Mouse (Mus musculus) G1E-ER4 (cell line): Measurements from ENCODE around the gene Gpatch11. TPM values are rescaled to one million over a fixed set of nuclear protein-coding genes. Genes with fewer than 3 reads are reported as not detected.
A peak's percentile ranks its signal among the peaks of the same experiment; 100 is the strongest.

Experiments used
- GATA1 ChIP-seq: IDR thresholded peaks from one replicate; pipeline ENCODE4 v1.8.0; 2012; ENCODE audit warnings: low read length, inconsistent platforms
- polyA plus RNA-seq: library from polyadenylated mRNA; stranded (reverse); fragments of >175 nt; gene quantifications from 2 replicates; pipeline ENCODE4 v1.2.3, GENCODE M21; 2012

Gene Gpatch11
- 0.90 and 4.0 TPM in 2 replicates for polyA plus RNA-seq

DNA sequence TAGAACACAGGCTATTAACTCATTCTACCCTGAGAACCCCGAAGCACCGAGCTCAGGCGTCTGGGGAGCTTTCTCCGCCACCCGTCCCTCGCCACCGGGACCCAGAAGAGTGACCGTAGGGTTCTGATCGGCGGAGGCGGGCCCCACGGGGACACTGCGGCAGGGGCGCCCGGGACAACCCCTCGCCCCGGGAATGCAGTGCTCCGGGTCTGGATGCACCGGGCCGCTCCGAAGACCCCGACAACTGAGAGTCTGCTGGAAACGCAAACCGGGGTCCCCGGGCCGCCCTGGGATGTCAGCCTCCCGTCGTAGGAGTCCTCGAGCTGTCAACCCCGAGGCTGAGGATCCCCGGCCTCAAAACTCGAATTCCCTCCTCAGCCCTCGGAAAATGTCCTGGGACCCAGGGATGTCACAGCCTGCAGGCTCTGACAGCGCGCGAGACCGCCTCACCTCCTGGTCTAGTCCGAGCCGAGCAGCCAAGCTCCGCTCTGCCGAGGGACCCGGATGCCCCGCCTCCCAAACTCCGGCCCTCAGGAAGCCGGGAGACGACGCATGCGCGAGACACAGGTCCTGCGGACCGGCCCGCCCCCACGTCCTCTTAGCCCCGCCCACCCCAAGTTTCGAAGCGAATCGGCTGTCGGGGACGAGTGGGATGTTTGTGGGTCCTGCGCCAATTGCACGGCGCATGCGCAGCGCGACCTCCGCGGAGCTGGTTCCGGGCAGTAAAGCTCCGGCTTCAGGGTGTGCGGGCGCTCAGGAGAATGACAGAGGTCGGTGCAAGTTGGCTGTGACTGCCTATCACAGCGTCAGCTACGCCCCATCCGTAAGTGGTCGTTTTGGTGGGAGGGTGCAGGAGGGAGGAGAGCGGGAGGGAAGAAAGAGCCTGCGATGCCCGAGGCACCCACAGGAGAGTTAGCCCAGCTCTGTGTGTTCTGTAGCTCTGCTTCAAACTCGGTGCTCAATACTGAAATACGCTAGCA lies at the start of gene Gpatch11, which contains the start of gene Heatr5b:
Gpatch11 (plus strand) TSS at position 712 of the 980 bp plus-strand sequence.
Heatr5b (minus strand) TSS at position 509 of the 980 bp plus-strand sequence.
- TF ChIP-seq GATA1, result no peak

DNA sequence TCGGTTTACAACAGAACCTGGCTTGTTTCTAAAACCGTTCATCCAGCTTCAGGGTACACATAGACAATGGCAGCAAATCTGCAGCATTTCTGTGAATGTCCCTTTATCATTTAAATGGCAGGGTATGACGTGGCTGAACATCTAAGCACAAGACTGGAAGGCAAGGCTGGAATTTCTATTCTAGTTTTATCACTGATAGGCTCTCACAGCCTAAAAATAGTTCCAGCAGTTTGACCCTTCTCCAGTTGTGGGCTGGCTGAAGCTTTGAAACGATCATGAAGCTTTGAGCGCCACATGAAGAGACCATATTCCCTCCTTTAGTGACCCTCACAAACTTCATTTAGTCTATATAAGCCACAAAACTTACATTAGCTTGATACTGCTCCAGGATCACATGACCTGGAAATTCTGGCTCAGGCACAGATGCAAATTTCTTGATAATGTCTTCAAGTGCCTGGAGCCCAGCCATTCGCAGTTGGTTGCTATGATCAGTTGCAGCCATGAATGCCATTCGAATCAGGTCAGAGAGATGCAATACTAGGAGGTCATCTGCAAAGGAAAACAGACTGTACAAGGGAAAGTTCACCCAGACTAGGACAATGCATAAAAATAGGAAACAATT lies 44.2 kb upstream of the Gpatch11 start:
- TF ChIP-seq GATA1, result no peak

DNA sequence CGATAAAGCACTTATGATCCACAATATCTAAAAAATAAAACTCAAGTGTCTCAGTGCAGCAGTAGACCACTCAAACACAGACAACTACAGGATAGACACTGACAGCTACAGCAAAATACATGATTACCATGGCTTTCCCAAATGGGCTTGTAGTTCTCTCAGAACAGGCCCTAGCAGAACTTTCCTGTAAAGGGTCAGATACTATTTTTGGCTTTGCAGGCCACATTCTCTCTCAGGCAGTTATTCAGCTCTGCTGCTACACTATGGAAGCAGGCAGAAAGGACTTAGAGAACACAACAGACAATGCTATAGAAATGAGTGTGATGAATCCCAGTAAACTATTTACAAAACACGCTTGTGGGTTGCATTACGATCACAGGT lies 43.7 kb upstream of the Gpatch11 start:
- no peak for TF ChIP-seq GATA1

DNA sequence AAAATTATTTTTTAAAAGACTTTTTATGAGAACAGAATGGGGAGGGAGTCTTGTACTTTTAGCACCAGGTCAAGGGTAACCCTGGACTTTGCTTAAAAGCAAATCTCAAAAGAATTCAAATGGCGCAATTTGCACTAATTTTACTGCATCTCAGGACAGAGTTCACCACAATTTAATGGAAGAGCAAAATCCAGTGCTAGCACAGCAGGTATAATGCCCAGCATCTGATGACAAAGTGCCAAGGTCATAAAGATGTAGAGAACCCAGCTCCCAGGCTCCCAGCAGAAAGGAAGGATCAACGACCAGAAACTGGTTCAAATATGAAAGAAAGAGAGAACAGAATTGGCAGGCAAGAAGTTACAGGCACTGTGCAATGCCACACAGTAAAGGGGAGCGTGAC lies 43.2 kb upstream of the Gpatch11 start:
- no peak for TF ChIP-seq GATA1

DNA sequence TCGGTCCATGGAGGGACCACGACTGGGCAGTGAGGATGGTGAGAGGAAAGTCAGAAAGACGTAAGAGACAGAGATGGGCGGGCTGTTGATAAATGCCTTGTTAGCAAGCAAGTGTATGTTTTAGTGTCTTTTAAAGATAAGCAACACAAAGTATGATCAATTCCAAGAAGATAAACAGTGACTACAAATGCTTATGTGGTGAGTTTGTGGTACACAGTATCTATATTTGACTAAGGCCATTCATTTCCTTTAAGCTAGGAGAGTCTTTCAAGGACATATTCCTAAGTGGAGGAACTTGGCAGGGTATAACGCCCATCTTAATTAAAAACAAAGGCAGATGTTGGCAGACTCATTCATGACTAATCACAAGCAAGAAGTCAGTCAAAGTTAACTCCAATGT lies 41.0 kb upstream of the Gpatch11 start:
- TF ChIP-seq GATA1, result peak; percentile 39

DNA sequence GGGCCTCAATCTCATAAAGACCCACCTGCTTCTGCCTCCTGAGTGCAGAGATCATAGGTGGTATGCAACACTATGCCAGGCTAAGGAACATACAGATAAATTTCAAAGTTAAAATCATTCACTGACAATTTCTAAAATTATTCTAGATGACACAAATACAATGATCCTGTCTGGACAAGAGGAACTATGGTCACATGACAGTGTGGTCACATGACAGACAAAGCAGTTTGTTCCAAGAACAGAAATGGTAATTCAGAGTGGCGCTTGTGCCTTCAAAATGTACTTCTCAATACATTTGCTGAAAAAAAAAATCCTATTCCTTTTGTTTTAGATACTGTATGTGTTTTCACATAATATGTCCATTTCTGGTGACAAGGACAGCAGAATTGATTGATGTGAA lies 38.1 kb upstream of the Gpatch11 start:
- no peak for TF ChIP-seq GATA1

DNA sequence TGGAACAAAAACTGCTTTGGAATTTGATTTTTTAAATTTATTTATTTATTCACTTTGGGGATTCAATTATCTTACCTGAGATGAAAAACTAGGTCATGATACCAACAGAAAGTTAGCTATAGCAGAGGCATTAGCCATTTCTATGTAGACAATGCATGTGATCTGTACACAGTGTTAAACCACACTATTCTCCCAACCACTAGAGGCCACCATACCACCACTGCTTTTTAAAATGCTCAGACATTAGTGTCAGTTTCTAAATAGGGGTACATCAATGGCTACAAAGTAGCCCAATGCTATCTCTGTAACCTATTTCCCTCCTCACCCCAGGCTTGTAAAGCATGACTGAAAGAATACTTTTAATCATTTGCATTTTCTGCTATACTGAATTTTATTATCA lies 26.3 kb upstream of the Gpatch11 start:
- TF ChIP-seq GATA1, result no peak

DNA sequence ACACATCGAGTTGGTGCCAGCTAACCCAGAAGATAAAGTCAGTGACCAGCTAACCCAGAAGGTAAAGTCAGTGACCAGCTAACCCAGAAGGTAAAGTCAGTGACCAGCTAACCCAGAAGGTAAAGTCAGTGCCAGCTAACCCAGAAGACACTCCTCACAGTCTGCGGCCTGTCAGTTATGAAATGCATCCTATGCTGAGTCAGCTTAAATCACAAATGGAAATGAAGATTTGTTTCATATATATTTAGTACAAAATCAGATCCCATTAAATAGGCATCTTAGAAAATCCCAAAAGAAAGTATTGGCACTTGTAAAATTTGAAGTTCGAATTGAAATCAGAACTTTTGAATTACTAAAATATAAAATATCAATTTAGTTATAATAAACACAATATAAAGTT lies 25.8 kb upstream of the Gpatch11 start:
- no peak for TF ChIP-seq GATA1

DNA sequence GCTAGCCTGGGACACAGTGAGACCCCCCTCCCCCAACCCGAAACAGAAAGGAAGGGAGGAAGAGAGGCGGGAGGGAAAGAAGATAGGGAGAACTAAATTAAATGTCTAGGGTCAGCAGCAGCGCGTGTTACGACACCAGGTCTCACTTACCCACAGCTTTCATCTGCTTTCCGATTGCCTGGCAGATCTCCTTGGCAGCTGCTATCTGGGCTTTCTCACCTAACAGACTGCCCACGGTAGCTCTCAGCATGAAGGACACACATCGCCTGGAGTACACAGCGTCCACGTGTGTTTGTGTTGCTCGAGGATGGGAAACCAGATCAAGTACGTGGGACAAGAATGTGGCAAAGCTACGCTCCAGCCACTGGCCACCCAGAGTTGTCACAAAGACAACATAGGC lies 11.0 kb upstream of the Gpatch11 start:
- TF ChIP-seq GATA1, result no peak

DNA sequence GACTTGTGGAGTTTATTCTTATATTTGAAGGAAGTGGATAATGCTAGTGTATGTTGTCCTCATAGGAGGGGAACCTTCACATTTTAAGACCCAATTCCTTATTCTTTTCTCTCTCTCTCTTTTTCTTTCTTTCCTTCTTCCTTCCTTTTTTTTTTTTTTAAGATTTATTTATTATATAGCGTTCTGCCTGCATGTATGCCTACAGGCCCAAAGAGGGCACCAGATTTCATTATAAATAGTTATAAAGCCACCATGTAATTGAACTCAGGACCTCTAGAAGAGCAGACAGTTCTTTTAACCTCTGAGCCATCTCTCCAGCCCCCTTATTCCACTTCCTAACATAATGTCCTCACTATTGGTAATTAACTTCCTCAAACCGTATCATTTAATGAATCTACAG lies 689 bp downstream of the Gpatch11 start:
- TF ChIP-seq GATA1, result no peak

DNA sequence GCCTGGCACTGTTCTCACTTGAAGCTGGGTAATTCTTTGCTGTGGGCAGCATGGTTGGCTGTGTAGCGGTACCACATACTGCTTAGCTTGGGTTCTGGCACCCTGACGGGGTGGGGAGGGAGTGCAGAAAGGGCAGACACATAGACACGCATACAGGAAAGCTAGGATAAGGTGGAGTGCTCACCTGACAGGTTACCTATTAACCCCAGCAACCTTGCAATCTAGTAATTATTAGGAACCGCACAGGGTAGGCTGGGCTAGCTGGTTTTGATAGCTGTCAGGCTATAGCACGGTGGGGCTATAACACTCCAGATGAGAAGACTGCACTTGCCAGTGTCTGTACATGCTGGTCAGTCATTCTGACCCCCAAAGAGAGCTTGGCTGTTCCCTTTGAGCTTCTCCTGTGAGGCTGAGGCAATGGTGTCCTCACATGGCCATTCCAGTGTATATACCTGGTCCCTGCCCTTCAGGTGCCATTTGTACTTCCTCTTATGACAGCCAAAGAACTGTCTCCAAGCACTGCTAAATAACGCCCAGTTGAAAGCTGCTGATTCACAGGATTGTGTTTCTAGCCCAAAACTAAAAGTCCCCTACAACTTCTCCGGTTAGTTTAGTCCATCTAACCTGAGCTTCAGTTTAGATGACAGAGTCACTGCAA lies 7.0 kb downstream of the Gpatch11 start:
- TF ChIP-seq GATA1, result no peak

DNA sequence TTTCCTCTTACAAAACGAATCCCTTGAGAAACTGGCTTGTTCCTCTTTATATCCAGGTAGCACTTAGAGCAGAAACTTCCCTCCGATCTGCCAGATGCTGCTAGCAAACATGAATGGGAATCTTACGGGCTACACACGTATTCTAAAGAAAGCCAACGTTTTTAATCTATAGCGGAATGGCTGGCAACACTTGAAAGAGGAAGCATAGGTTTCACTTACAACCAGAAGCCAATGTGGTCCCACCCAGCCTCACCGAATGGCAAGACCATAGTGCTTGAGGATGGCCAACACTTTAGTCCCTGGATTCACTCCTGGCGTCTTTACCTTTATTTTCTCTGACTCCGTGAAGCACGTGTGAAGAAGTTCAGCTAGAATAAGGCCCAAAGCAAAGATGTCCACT lies 20.9 kb downstream of the Gpatch11 start:
- no peak for TF ChIP-seq GATA1

DNA sequence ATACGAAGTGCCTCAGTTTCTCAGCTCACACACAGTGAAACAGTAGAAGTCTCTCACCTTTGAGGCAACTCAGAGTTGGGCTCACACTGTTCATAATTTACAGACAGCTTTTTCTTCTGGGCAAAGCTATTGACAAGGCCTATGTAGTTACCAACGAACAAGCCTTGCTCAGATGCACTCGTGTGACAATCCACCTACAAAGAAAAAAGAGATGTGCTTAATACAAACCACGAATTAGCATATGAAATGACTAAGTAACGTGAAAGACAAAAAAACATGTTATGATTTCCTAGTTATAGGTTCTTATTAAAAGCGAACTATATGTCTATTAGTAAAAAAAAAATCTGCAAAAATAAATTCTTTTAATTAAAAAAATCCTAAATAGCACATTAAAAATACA lies 38.5 kb downstream of the Gpatch11 start:
- TF ChIP-seq GATA1, result no peak

DNA sequence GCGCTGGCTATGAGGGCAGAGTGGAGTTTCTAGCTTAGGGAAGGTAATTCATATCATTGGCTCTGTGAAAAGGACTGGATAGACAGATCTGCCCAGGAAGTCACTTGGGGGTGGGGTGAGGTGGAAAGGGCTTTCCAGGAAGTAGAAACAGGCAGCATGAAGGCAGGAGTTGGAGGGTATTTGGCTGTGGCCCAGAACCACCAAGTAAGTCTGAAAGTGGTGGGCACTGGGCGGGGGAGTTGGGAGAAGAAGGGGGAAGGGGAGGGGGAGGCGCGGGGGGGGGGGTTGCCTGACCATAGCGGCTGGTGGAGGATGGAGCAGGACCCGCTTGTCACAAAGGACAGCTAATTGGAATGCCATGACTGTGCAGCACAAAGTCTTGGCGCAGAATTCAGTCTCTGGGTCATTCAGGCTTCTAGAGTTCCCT lies 46.5 kb downstream of the Gpatch11 start:
- TF ChIP-seq GATA1, result no peak

DNA sequence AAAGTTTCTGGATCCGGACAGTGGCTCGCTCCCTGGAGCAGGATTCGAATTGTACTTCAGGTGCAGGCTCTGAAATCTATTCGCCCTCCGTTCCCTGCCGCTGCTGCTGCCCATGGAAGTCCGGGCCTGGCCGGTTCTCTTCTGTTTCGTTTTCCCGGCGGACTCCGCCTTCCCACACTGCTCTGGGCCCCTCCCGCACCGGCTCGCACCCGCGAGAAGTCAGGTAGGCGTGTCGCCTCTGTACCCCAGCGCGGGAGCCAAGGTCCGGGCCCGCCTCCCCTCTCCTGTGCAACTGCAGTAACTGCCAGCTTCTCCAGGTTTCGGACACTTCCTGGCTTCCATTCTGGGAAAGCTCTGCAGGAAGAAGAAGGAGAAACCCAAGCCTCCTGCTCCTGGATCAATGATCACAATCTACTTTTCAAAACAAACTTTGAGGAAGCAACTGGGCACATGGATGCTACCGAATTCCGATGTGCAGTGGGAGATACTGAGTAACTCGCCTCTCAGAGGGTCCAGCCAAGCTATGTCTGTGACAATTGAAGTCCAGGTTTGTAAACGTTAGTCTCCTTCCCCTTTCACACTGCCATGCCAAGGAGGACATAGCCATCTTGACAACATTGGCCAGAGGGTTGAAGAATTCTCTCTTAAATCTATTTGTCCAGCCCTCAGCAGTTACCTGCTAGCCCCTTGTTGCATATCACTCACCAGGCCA lies 47.2 kb downstream of the Gpatch11 start, which contains the start of gene Eif2ak2:
Eif2ak2 (minus strand) TSS at position 173 of the 712 bp plus-strand sequence.
- TF ChIP-seq GATA1, result no peak
